Mouse (Mus musculus) kidney, postnatal 0 days (tissue): ENCODE measurements around the gene Zmiz1. TPM values are rescaled to one million over a fixed set of nuclear protein-coding genes. Genes with fewer than 3 reads are reported as not detected.

Source experiments
- ATAC-seq: fragments of 200-750 bp; cut with Nextera tagmentation; replicated peaks from 2 replicates; pipeline ENCODE4 v1.8.0; 2017; ENCODE audit warnings: low read depth, moderate number of reproducible peaks, moderate TSS enrichment, moderate library complexity; ENCODE audit not compliant: low FRiP score
- DNase-seq: peaks from one replicate; pipeline ENCODE4 v3.0.0-alpha.2; 2016; ENCODE audit warnings: low spot score
- H3K27ac ChIP-seq: fragments of 300-500 bp; sonication (generic); 2 replicates; pipeline ENCODE4 v1.5.1; 2014; ENCODE audit warnings: mild to moderate bottlenecking
- H3K27me3 ChIP-seq: fragments of 300-500 bp; sonication (generic); 2 replicates; pipeline ENCODE4 v1.6.1; 2014; ENCODE audit warnings: low read length, mixed read lengths; ENCODE audit not compliant: insufficient read depth
- H3K36me3 ChIP-seq: fragments of 300-500 bp; sonication (generic); 2 replicates; pipeline ENCODE4 v1.6.1; 2014; ENCODE audit warnings: low read length, mixed read lengths; ENCODE audit not compliant: insufficient read depth
- H3K4me1 ChIP-seq: fragments of 300-500 bp; sonication (generic); replicated peaks from 2 replicates; pipeline ENCODE4 v1.6.1; 2014; ENCODE audit warnings: antibody characterized with exemption, low read length, mixed read lengths; ENCODE audit not compliant: insufficient read depth
- H3K4me2 ChIP-seq: fragments of 300-500 bp; sonication (generic); 2 replicates; pipeline ENCODE4 v1.6.1; 2014; ENCODE audit warnings: mild to moderate bottlenecking, low read length, moderate library complexity, mixed read lengths
- H3K4me3 ChIP-seq: fragments of 300-500 bp; sonication (generic); replicated peaks from 2 replicates; pipeline ENCODE4 v1.5.1; 2014; ENCODE audit warnings: low read depth, low read length
- H3K9ac ChIP-seq: fragments of 300-500 bp; sonication (generic); 2 replicates; pipeline ENCODE4 v1.6.1; 2014; ENCODE audit warnings: low read depth, low read length
- H3K9me3 ChIP-seq: fragments of 300-500 bp; sonication (generic); replicated peaks from 2 replicates; pipeline ENCODE4 v1.6.1; 2016; ENCODE audit warnings: low read length, inconsistent platforms, mixed read lengths
- CTCF ChIP-seq: IDR thresholded peaks from 2 replicates; pipeline ENCODE4 v1.5.1; 2016; ENCODE audit warnings: antibody characterized with exemption, low read depth, mild to moderate bottlenecking, moderate library complexity
- WGBS: fragments of 180-500 bp; shearing (Covaris S2); extraction: QIAGEN DNeasy Blood & Tissue Kit; methylation state at CpG from one replicate; pipeline ENCODE4 v1.1.7; 2014; 5-methylcytosine and 5-hydroxymethylcytosine counted together
- polyA plus RNA-seq: library from polyadenylated mRNA; unstranded; fragments of >200 nt; fragmentation: Nextera tagmentation; extraction: Ambion mirVana; gene quantifications from 2 replicates; pipeline ENCODE4 v1.2.1, GENCODE M21; 2015

The Zmiz1 gene
- polyA plus RNA-seq, 1 experiment from 2014 or later: 25.0 TPM

GRCm38 (mm10) chr14:25523230-25524110 is 64.5 kb downstream of the Zmiz1 start:
- Histone ChIP-seq H3K4me2 (no peak overlapping the region), H3K4me3 (no peak overlapping the region), H3K9ac (0 out of 2 replicates have a peak overlapping the region, but pooled peaks have one; percentile 27), H3K27ac (peak overlapping the region; percentile 76), H3K9me3 (no peaks in the 10 kb centered on the region), H3K36me3 (no peaks in the 10 kb centered on the region), H3K27me3 (no peaks in the 10 kb centered on the region), H3K4me1 (peaks cover 47% of the 10 kb centered on the region)
- DNase-seq (no peak), ATAC-seq (peak; percentile 38)
- TF ChIP-seq CTCF: peak; percentile 32; the same call in 1 of the 2 replicates
- 34% methylated on average over 11 of the region's 11 CpGs for WGBS

- H3K27ac ChIP-seq: peak overlapping the region; percentile 76
- H3K4me1 ChIP-seq: peaks cover 42% of the 10 kb centered on the region
- no peak for TF ChIP-seq CTCF
- no peak overlapping the region for H3K9ac ChIP-seq
- H3K9me3 ChIP-seq: no peaks in the 10 kb centered on the region
- H3K27me3 ChIP-seq: no peaks in the 10 kb centered on the region
- H3K36me3 ChIP-seq: no peaks in the 10 kb centered on the region
- no peak for DNase-seq
- ATAC-seq: no peak
- 56% methylated on average over 9 of the region's 9 CpGs for WGBS
- no peak overlapping the region for H3K4me3 ChIP-seq
- H3K4me2 ChIP-seq: no peak overlapping the region
Observed at GRCm38 (mm10) chr14:25524111-25524495, 65.1 kb downstream of the Zmiz1 start.

- ATAC-seq (no peak), DNase-seq (no peak)
- no peaks in the 10 kb centered on the region for H3K27me3 ChIP-seq
- H3K4me2 ChIP-seq: no peak overlapping the region
- H3K4me3 ChIP-seq: no peak overlapping the region
- TF ChIP-seq CTCF: no peak
- peak overlapping the region; percentile 76 for H3K27ac ChIP-seq
- no peak overlapping the region for H3K9ac ChIP-seq
- H3K36me3 ChIP-seq: no peaks in the 10 kb centered on the region
- 64% methylated on average over 4 of the region's 4 CpGs for WGBS
- H3K4me1 ChIP-seq: peaks cover 35% of the 10 kb centered on the region
- no peaks in the 10 kb centered on the region for H3K9me3 ChIP-seq
Observed at GRCm38 (mm10) chr14:25524884-25525283, 65.9 kb downstream of the Zmiz1 start.

GRCm38 (mm10) chr14:25525729-25526128 is 66.7 kb downstream of the Zmiz1 start:
- Histone ChIP-seq H3K4me3 (no peak overlapping the region), H3K27ac (peak overlapping the region; percentile 76), H3K27me3 (no peaks in the 10 kb centered on the region), H3K4me1 (peaks cover 27% of the 10 kb centered on the region), H3K9me3 (no peaks in the 10 kb centered on the region), H3K4me2 (no peak overlapping the region), H3K9ac (no peak overlapping the region), H3K36me3 (0 out of 2 replicates have a peak, but pooled peaks cover 3% of the 10 kb centered on the region)
- DNase-seq: peak; percentile 80
- WGBS: 27% methylated on average over 8 of the region's 8 CpGs
- ATAC-seq: peak; percentile 64
- no peak for TF ChIP-seq CTCF

GRCm38 (mm10) chr14:25526872-25527271 is 67.9 kb downstream of the Zmiz1 start:
- no peak for DNase-seq

GRCm38 (mm10) chr14:25527321-25527720 is 68.3 kb downstream of the Zmiz1 start:
- Histone ChIP-seq H3K9ac (no peak overlapping the region), H3K9me3 (no peaks in the 10 kb centered on the region), H3K36me3 (0 out of 2 replicates have a peak, but pooled peaks cover 3% of the 10 kb centered on the region), H3K4me1 (peaks cover 33% of the 10 kb centered on the region), H3K27ac (no peak overlapping the region), H3K4me3 (no peak overlapping the region), H3K4me2 (no peak overlapping the region), H3K27me3 (no peaks in the 10 kb centered on the region)
- 80% methylated on average over 2 of the region's 2 CpGs for WGBS
- TF ChIP-seq CTCF: no peak
- ATAC-seq: no peak
- DNase-seq: no peak

More at GRCm38 (mm10) chr14:25526872-25527271, 67.9 kb downstream of the Zmiz1 start:
- WGBS: 76% methylated on average over 8 of the region's 8 CpGs
- Histone ChIP-seq H3K9ac (no peak overlapping the region), H3K4me3 (no peak overlapping the region), H3K4me2 (no peak overlapping the region), H3K27me3 (no peaks in the 10 kb centered on the region), H3K4me1 (peaks cover 29% of the 10 kb centered on the region), H3K9me3 (no peaks in the 10 kb centered on the region), H3K27ac (0 out of 2 replicates have a peak overlapping the region, but pooled peaks have one; percentile 54), H3K36me3 (0 out of 2 replicates have a peak, but pooled peaks cover 3% of the 10 kb centered on the region)
- TF ChIP-seq CTCF: no peak
- ATAC-seq: no peak
